Mouse (Mus musculus): ENCODE results near the gene Spata13. TPM values are rescaled to one million over a fixed set of nuclear protein-coding genes. Genes with fewer than 3 reads are reported as not detected.

The Spata13 gene
- polyA plus RNA-seq, 1 experiment from 2014 or later: 22.9 TPM

GRCm38 (mm10) chr14:60686733-60687132 lies 52.9 kb downstream of the Spata13 start:
- Histone ChIP-seq H3K36me3 (no peaks in the 10 kb centered on the region), H3K4me3 (replicated peaks) (no peak overlapping the region), H3K9ac (replicated peaks) (no peak overlapping the region), H3K27me3 (replicated peaks) (no peaks in the 10 kb centered on the region), H3K4me2 (peak overlapping the region; percentile 41), H3K27ac (replicated peaks) (no peak overlapping the region), H3K4me1 (peaks cover 62% of the 10 kb centered on the region), H3K9me3 (replicated peaks) (no peaks in the 10 kb centered on the region)
- 32% methylated on average over 11 of the region's 11 CpGs for WGBS
- no peak for ATAC-seq (ENCODE audit: low FRiP score)

- Histone ChIP-seq H3K36me3 (no peaks in the 10 kb centered on the region), H3K4me3 (replicated peaks) (no peak overlapping the region), H3K4me2 (peak overlapping the region; percentile 41), H3K9me3 (replicated peaks) (no peaks in the 10 kb centered on the region), H3K27me3 (replicated peaks) (no peaks in the 10 kb centered on the region), H3K4me1 (peaks cover 62% of the 10 kb centered on the region), H3K9ac (replicated peaks) (no peak overlapping the region), H3K27ac (replicated peaks) (0 out of 2 replicates have a peak overlapping the region, but pooled peaks have one; percentile 14)
- WGBS: 12% methylated on average over 7 of the region's 7 CpGs
- no peak for ATAC-seq (ENCODE audit: low FRiP score)
These were observed 53.4 kb downstream of the Spata13 start for GRCm38 (mm10) chr14:60687241-60687640.

GRCm38 (mm10) chr14:60688509-60689205 lies 54.9 kb downstream of the Spata13 start:
- H3K4me1 ChIP-seq: peaks cover 65% of the 10 kb centered on the region
- no peak overlapping the region for H3K4me3 ChIP-seq (replicated peaks)
- ATAC-seq (ENCODE audit: low FRiP score): peak; percentile 65
- WGBS: 33% methylated on average over 7 of the region's 7 CpGs
- H3K27me3 ChIP-seq (replicated peaks): no peaks in the 10 kb centered on the region
- no peak overlapping the region for H3K27ac ChIP-seq (replicated peaks)
- H3K36me3 ChIP-seq: no peaks in the 10 kb centered on the region
- H3K9ac ChIP-seq (replicated peaks): no peak overlapping the region
- no peaks in the 10 kb centered on the region for H3K9me3 ChIP-seq (replicated peaks)
- H3K4me2 ChIP-seq: no peak overlapping the region

- no peak overlapping the region for H3K9ac ChIP-seq (replicated peaks)
- no peak overlapping the region for H3K4me3 ChIP-seq (replicated peaks)
- H3K4me1 ChIP-seq: peaks cover 67% of the 10 kb centered on the region
- no peak for ATAC-seq (ENCODE audit: low FRiP score)
- H3K36me3 ChIP-seq: no peaks in the 10 kb centered on the region
- H3K4me2 ChIP-seq: no peak overlapping the region
- H3K27ac ChIP-seq (replicated peaks): no peak overlapping the region
- H3K27me3 ChIP-seq (replicated peaks): no peaks in the 10 kb centered on the region
- no peaks in the 10 kb centered on the region for H3K9me3 ChIP-seq (replicated peaks)
- WGBS: 84% methylated on average over 5 of the region's 5 CpGs
These were observed 56.0 kb downstream of the Spata13 start for GRCm38 (mm10) chr14:60689768-60690167.

- Histone ChIP-seq H3K9ac (replicated peaks) (0 out of 2 replicates have a peak overlapping the region, but pooled peaks have one; percentile 14), H3K4me2 (no peak overlapping the region), H3K4me1 (peaks cover 67% of the 10 kb centered on the region), H3K9me3 (replicated peaks) (no peaks in the 10 kb centered on the region), H3K27me3 (replicated peaks) (no peaks in the 10 kb centered on the region), H3K27ac (replicated peaks) (no peak overlapping the region), H3K36me3 (no peaks in the 10 kb centered on the region), H3K4me3 (replicated peaks) (no peak overlapping the region)
- no peak for ATAC-seq (ENCODE audit: low FRiP score)
- WGBS: 20% methylated on average over 7 of the region's 7 CpGs
These were observed 56.8 kb downstream of the Spata13 start for GRCm38 (mm10) chr14:60690631-60691030.

GRCm38 (mm10) chr14:60693122-60693536 lies 59.3 kb downstream of the Spata13 start:
- Histone ChIP-seq H3K4me3 (replicated peaks) (no peak overlapping the region), H3K27me3 (replicated peaks) (no peaks in the 10 kb centered on the region), H3K4me1 (peaks cover 57% of the 10 kb centered on the region), H3K27ac (replicated peaks) (peak overlapping the region; percentile 54), H3K9me3 (replicated peaks) (no peaks in the 10 kb centered on the region), H3K9ac (replicated peaks) (0 out of 2 replicates have a peak overlapping the region, but pooled peaks have one; percentile 23), H3K4me2 (peak overlapping the region; percentile 21), H3K36me3 (no peaks in the 10 kb centered on the region)
- WGBS: 6% methylated on average over 11 of the region's 11 CpGs
- ATAC-seq (ENCODE audit: low FRiP score): no peak

- Histone ChIP-seq H3K4me1 (peaks cover 52% of the 10 kb centered on the region), H3K36me3 (no peaks in the 10 kb centered on the region), H3K27ac (replicated peaks) (peak overlapping the region; percentile 54; the same call in 1 of the 2 replicates), H3K4me2 (0 out of 2 replicates have a peak overlapping the region, but pooled peaks have one; percentile 21), H3K9ac (replicated peaks) (no peak overlapping the region), H3K9me3 (replicated peaks) (no peaks in the 10 kb centered on the region), H3K4me3 (replicated peaks) (no peak overlapping the region), H3K27me3 (replicated peaks) (no peaks in the 10 kb centered on the region)
- no peak for ATAC-seq (ENCODE audit: low FRiP score)
- WGBS: 72% methylated on average over 5 of the region's 5 CpGs
These were observed 59.9 kb downstream of the Spata13 start for GRCm38 (mm10) chr14:60693666-60694065.

GRCm38 (mm10) chr14:60694215-60694997 lies 60.6 kb downstream of the Spata13 start:
- Histone ChIP-seq H3K27ac (replicated peaks) (no peak overlapping the region), H3K9me3 (replicated peaks) (no peaks in the 10 kb centered on the region), H3K4me3 (replicated peaks) (no peak overlapping the region), H3K9ac (replicated peaks) (no peak overlapping the region), H3K4me1 (peaks cover 51% of the 10 kb centered on the region), H3K36me3 (no peaks in the 10 kb centered on the region), H3K4me2 (no peak overlapping the region), H3K27me3 (replicated peaks) (no peaks in the 10 kb centered on the region)
- ATAC-seq (ENCODE audit: low FRiP score): peak; percentile 18; the same call in 1 of the 2 replicates
- WGBS: 78% methylated on average over 14 of the region's 14 CpGs

- Histone ChIP-seq H3K4me2 (no peak overlapping the region), H3K9ac (replicated peaks) (no peak overlapping the region), H3K9me3 (replicated peaks) (no peaks in the 10 kb centered on the region), H3K27ac (replicated peaks) (no peak overlapping the region), H3K4me3 (replicated peaks) (no peak overlapping the region), H3K27me3 (replicated peaks) (no peaks in the 10 kb centered on the region), H3K4me1 (peaks cover 27% of the 10 kb centered on the region), H3K36me3 (no peaks in the 10 kb centered on the region)
- ATAC-seq (ENCODE audit: low FRiP score): no peak
- WGBS: 73% methylated on average over 6 of the region's 8 CpGs
These were observed 63.5 kb downstream of the Spata13 start for GRCm38 (mm10) chr14:60697351-60697750.

- 60% methylated on average over 10 of the region's 10 CpGs for WGBS
- H3K4me3 ChIP-seq (replicated peaks): no peak overlapping the region
- no peak overlapping the region for H3K9ac ChIP-seq (replicated peaks)
- H3K36me3 ChIP-seq: no peaks in the 10 kb centered on the region
- no peak for ATAC-seq (ENCODE audit: low FRiP score)
- no peak overlapping the region for H3K27ac ChIP-seq (replicated peaks)
- no peaks in the 10 kb centered on the region for H3K27me3 ChIP-seq (replicated peaks)
- no peaks in the 10 kb centered on the region for H3K9me3 ChIP-seq (replicated peaks)
- H3K4me2 ChIP-seq: no peak overlapping the region
- H3K4me1 ChIP-seq: peaks cover 11% of the 10 kb centered on the region
These were observed 65.2 kb downstream of the Spata13 start for GRCm38 (mm10) chr14:60698980-60699379.

- Histone ChIP-seq H3K9me3 (replicated peaks) (no peaks in the 10 kb centered on the region), H3K4me3 (replicated peaks) (no peak overlapping the region), H3K4me2 (no peak overlapping the region), H3K27me3 (replicated peaks) (no peaks in the 10 kb centered on the region), H3K36me3 (no peaks in the 10 kb centered on the region), H3K27ac (replicated peaks) (no peak overlapping the region), H3K9ac (replicated peaks) (no peak overlapping the region), H3K4me1 (peaks cover 6% of the 10 kb centered on the region; the same call in 1 of the 2 replicates)
- 65% methylated on average over 10 of the region's 10 CpGs for WGBS
- ATAC-seq (ENCODE audit: low FRiP score): no peak
These were observed 68.8 kb downstream of the Spata13 start for GRCm38 (mm10) chr14:60702377-60703140.
